Mouse (Mus musculus) brain, embryonic 14.5 days (tissue): ENCODE data around the gene Olfr484.

Experiments used
- CTCF ChIP-seq: fragments of 200-500 bp; IDR thresholded peaks from 2 replicates; pipeline ENCODE4 v1.5.1; 2012; ENCODE audit warnings: inconsistent platforms, mild to moderate bottlenecking, moderate library complexity, borderline replicate concordance; ENCODE audit not compliant: insufficient read depth, insufficient read length; ENCODE audit errors: extremely low read depth
- POLR2A ChIP-seq: fragments of 200-500 bp; IDR thresholded peaks from 2 replicates; pipeline ENCODE4 v1.6.1; 2012; ENCODE audit warnings: mild to moderate bottlenecking, inconsistent platforms, borderline replicate concordance; ENCODE audit not compliant: poor library complexity, insufficient read depth, insufficient read length, severe bottlenecking; ENCODE audit errors: extremely low read depth

GRCm38 (mm10) chr7:108097486-108097885, 29.8 kb downstream of the Olfr484 start, which contains the start of gene Olfr482:
- no peak for TF ChIP-seq POLR2A
- no peak for TF ChIP-seq CTCF
